Mouse (Mus musculus) liver, embryonic 14.5 days (tissue): ENCODE measurements around the gene Lenep. TPM values are rescaled to one million over a fixed set of nuclear protein-coding genes. Genes with fewer than 3 reads are reported as not detected.

Experiments
- ATAC-seq: fragments of 200-750 bp; cut with Nextera tagmentation; 2 replicates; pipeline ENCODE4 v1.8.0; 2017; ENCODE audit warnings: moderate number of reproducible peaks, mild to moderate bottlenecking, moderate library complexity; ENCODE audit not compliant: insufficient read depth
- DNase-seq, 3 experiments: peaks; one replicate each; pipeline ENCODE4 v3.0.0-alpha.2; 2012 to 2013; ENCODE audit warnings: low read depth in 3 of 3, low spot score in 3 of 3
- H3K27ac ChIP-seq: fragments of 300-500 bp; sonication (generic); 2 replicates; pipeline ENCODE4 v1.5.1; 2014; ENCODE audit warnings: moderate library complexity, mild to moderate bottlenecking, control low read depth, inconsistent platforms
- H3K27me3 ChIP-seq: fragments of 300-500 bp; sonication (generic); 2 replicates; pipeline ENCODE4 v1.6.1; 2014; ENCODE audit warnings: mild to moderate bottlenecking, low read length, moderate library complexity; ENCODE audit not compliant: control insufficient read depth, insufficient read depth
- H3K36me3 ChIP-seq: fragments of 300-500 bp; sonication (generic); replicated peaks from 2 replicates; pipeline ENCODE4 v1.6.1; 2014; ENCODE audit warnings: low read depth; ENCODE audit not compliant: control insufficient read depth, insufficient read depth
- H3K4me1 ChIP-seq, 2 experiments: fragments of 200-500 bp in 1 of 2; fragments of 300-500 bp in 1 of 2; sonication (generic) in 1 of 2; replicated peaks; 2 replicates each; pipeline ENCODE4 v1.6.1; 2012 to 2014; ENCODE audit warnings: antibody characterized with exemption in 1 of 2, inconsistent platforms in 1 of 2, low read length in 1 of 2; ENCODE audit not compliant: control insufficient read depth in 2 of 2, insufficient read depth in 2 of 2
- H3K4me2 ChIP-seq: fragments of 300-500 bp; sonication (generic); 2 replicates; pipeline ENCODE4 v1.6.1; 2014; ENCODE audit warnings: low read depth, mild to moderate bottlenecking, control low read depth, moderate library complexity
- H3K4me3 ChIP-seq, 2 experiments: fragments of 200-500 bp in 1 of 2; fragments of 300-500 bp in 1 of 2; sonication (generic) in 1 of 2; 2 replicates each; pipeline ENCODE4 v1.5.1; 2012 to 2014; ENCODE audit warnings: low read depth in 2 of 2, low read length in 2 of 2, mild to moderate bottlenecking in 2 of 2, control low read depth in 1 of 2, inconsistent platforms in 1 of 2, moderate library complexity in 1 of 2; ENCODE audit not compliant: insufficient read depth in 1 of 2
- H3K9ac ChIP-seq: fragments of 300-500 bp; sonication (generic); replicated peaks from 2 replicates; pipeline ENCODE4 v1.6.1; 2014; ENCODE audit warnings: mild to moderate bottlenecking, control low read depth, moderate library complexity
- H3K9me3 ChIP-seq: fragments of 300-500 bp; sonication (generic); 2 replicates; pipeline ENCODE4 v1.6.1; 2016; ENCODE audit warnings: low read length, mixed read lengths; ENCODE audit not compliant: control insufficient read depth
- CTCF ChIP-seq: IDR thresholded peaks from 2 replicates; pipeline ENCODE4 v1.5.1; 2016; ENCODE audit warnings: antibody characterized with exemption, low read depth, control low read depth
- EP300 ChIP-seq: IDR thresholded peaks from 2 replicates; pipeline ENCODE4 v1.6.1; 2016; ENCODE audit warnings: antibody characterized with exemption, low read depth
- WGBS: fragments of 180-500 bp; shearing (Covaris S2); extraction: QIAGEN DNeasy Blood & Tissue Kit; methylation state at CpG from one replicate; pipeline ENCODE4 v1.1.7; 2014; ENCODE audit not compliant: insufficient replicate concordance; 5-methylcytosine and 5-hydroxymethylcytosine counted together
- polyA plus RNA-seq, 2 experiments: library from polyadenylated mRNA; depleted of rRNA in 1 of 2; stranded (reverse) in 1 of 2; unstranded in 1 of 2; fragments of >200 nt; fragmentation: Nextera tagmentation in 1 of 2; extraction: Ambion mirVana in 1 of 2; gene quantifications; 2 replicates each; pipeline versions ENCODE4 v1.2.1 to v1.2.3; 2012 to 2014

Lenep gene
- polyA plus RNA-seq, 2 experiments, result 0.76 TPM; not detected in 1

DNA sequence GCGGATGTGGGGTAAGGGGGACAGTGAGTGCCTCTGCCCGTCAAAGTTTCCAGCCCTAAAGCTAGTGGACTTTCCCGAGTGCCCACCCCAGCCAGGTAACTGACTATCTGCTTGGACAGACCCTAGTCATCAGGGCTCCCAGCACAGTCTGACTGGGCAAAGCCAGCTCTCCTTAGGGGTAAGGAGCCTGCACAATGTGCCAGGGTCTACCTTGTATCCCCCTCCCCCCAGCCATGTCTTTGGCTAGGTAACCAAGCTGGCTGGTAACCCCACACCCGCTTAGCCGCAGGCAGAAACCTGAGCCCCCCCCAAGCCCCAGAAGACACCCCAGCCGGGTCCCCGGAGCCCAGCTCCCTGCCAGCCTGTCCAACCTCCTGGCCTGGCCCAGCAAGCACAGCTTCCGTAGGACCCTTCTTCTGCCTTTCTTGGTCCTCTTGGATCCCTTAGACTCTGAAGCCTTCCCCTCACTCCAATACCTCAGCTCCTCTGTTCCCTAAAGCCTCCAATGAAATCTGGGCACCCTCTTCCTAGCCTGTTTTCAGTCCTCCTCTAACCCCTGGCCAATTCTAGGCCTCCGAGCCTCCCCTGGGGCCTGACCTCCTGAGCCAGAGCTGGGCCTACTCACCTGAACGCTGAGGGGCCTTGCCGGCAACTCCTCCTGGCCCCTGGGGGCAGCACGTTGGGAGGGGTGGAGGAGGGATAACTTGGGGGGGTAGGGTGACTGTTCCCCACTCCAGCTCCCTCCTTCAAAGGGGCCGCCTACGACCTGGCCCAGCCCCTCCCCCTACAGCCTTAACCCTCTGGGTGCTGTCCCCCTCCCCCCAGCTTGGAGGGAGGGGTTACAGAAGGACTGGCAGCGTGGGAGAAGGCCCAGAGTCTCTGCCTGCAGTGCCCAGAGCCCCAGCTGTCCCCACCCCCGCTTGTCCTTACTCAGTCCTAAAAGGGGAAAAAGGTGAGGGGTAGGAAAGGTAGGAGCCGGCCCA is 15.9 kb downstream of the Lenep start:
- DNase-seq, result no peak
- no peak overlapping the region for H3K9ac ChIP-seq
- peaks cover 4% of the 10 kb centered on the region for H3K27me3 ChIP-seq

DNA sequence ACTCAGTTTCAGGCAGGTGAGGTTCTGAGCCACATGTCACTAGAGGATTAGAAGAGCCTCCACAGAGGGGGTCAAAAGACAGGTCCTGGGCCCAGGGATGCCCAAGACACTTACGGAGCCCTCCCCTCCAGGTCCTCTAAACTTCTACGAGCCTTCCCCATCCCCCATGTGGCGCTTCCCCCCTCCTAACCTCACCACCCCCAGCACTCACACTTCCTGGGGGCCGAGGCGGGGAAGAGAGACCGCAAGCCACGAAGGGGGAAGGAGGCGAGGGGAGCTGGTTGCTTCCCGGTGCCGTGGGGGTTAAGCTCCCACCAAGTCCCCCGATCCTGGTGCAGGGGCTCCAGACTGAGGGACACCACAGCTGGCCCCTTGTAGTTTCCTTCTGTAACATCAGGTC is 17.1 kb downstream of the Lenep start:
- 17% methylated on average over 10 of the region's 11 CpGs for WGBS
- DNase-seq (no peak), ATAC-seq (no peak)
- H3K9me3 ChIP-seq, result no peaks in the 10 kb centered on the region
- no peak overlapping the region for H3K4me3 ChIP-seq
- H3K9ac ChIP-seq, result no peak overlapping the region
- H3K4me2 ChIP-seq, result no peak overlapping the region
- H3K4me1 ChIP-seq, result peaks cover 0 to 12% of the 10 kb centered on the region in 2 experiments; a peak in 2 of 4 replicates
- H3K27ac ChIP-seq, result no peak overlapping the region
- TF ChIP-seq CTCF (no peak), EP300 (no peak)
- H3K27me3 ChIP-seq, result no peaks in the 10 kb centered on the region
- H3K36me3 ChIP-seq, result no peaks in the 10 kb centered on the region

More for the DNA sequence above, 15.9 kb downstream of the Lenep start:
- no peak for TF ChIP-seq CTCF
- TF ChIP-seq EP300, result no peak
- Histone ChIP-seq H3K27ac (no peak overlapping the region), H3K9me3 (no peaks in the 10 kb centered on the region), H3K4me1 (peaks cover 0 to 12% of the 10 kb centered on the region in 2 experiments; a peak in 2 of 4 replicates), H3K4me2 (no peak overlapping the region), H3K36me3 (no peaks in the 10 kb centered on the region), H3K4me3 (no peak overlapping the region)
- no peak for ATAC-seq
- 65% methylated on average over 17 of the region's 17 CpGs for WGBS

DNA sequence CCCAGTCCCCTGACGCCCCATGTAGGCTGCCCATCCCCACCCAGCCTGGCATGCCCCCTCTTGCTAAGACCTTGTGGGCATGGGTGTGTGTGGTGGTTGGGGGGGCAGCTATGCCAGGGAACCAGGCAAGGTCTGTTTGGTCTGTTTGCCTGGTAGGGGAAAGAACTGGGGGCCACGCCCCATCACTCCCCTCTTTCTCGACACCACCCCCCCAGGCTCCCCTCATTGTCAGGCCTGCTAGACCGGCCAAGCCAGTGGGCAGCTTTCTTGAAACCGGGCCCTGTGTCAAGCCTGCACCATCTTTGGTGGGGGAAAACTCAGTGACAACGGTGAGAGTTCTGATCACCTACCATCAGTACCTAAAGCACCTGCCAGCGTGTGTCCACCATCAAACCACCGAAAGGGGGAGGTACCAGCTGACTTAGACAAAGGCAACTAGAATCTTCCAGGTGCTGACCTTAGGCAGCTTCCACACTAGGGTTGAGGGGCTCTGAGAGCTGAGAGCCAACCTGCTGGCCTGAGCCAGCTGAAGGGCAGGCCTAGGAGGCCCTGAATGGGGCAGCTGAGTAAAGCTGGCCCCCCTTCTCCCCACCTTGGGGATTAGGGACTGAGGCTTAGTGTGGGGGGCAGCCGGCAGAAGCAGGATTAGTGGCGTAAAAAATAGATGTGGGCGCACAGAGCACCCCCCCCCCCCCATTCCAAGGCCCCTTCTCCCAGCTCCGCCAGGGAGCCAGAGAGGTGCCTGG is 18.1 kb downstream of the Lenep start:
- Histone ChIP-seq H3K36me3 (no peaks in the 10 kb centered on the region), H3K27ac (no peak overlapping the region), H3K4me1 (peaks cover 0 to 11% of the 10 kb centered on the region in 2 experiments; a peak in 2 of 4 replicates), H3K27me3 (no peaks in the 10 kb centered on the region), H3K4me3 (no peak overlapping the region), H3K9me3 (no peaks in the 10 kb centered on the region), H3K9ac (no peak overlapping the region), H3K4me2 (no peak overlapping the region; the same call in 1 of the 2 replicates)
- TF ChIP-seq EP300, result no peak
- no peak for TF ChIP-seq CTCF
- WGBS, result 70% methylated on average over 12 of the region's 12 CpGs
- no peak for ATAC-seq
- DNase-seq, result no peak

DNA sequence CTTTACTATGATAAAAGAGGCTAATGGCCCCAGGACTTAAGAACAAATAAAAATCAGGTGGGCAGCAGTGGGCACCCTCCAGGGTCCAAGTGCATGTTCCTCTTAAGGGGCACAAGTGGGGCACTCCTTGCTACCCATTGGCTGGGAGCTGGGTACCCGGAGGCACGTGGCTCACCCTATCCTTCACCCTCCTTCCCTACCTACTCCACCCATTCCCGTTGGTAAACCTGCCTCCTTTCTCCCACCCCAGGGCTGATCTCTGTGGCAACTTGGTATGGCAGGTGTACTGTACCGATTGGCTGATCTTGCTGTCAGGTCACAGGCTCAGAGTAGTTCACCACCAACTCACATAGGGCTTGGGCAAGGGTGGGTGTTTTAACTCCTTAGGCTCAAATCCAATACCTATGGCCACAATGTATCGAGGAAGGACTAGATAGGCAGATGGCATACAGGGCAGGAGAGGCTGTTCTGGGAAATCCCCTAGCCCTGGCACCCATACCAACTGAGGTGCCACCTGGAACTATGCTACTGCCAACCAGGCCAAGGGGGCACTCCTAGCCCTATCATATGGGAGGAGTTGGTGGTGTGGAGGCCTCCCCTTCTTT is 18.8 kb downstream of the Lenep start:
- WGBS, result 70% methylated on average over 5 of the region's 5 CpGs
- H3K36me3 ChIP-seq, result no peaks in the 10 kb centered on the region
- TF ChIP-seq CTCF (no peak), EP300 (no peak)
- no peak overlapping the region for H3K4me2 ChIP-seq
- no peak for DNase-seq
- ATAC-seq, result no peak
- no peak overlapping the region for H3K9ac ChIP-seq
- H3K4me1 ChIP-seq, result peaks cover 2 to 8% of the 10 kb centered on the region in 2 experiments; a peak in 2 of 4 replicates
- H3K9me3 ChIP-seq, result no peaks in the 10 kb centered on the region
- H3K4me3 ChIP-seq, result no peak overlapping the region
- no peaks in the 10 kb centered on the region for H3K27me3 ChIP-seq
- H3K27ac ChIP-seq, result no peak overlapping the region
